Mouse (Mus musculus): Measurements from ENCODE around the gene Lman1l. TPM values are rescaled to one million over a fixed set of nuclear protein-coding genes. Genes with fewer than 3 reads are reported as not detected.

Gene Lman1l
- polyA plus RNA-seq, 1 experiment, result not detected

GRCm38 (mm10) chr9:57561711-57562099, 58.9 kb downstream of the Lman1l start:
- WGBS, result 7% methylated on average over 13 of the region's 13 CpGs
- Histone ChIP-seq H3K4me3 (replicated peaks; ENCODE audit: control insufficient read depth, low read depth, low read length) (peak overlapping the region; percentile 64), H3K27ac (ENCODE audit: control insufficient read depth, insufficient read depth, low read depth, low read length, poor library complexity) (peak overlapping the region; percentile 93), H3K4me1 (ENCODE audit: control insufficient read depth, insufficient read depth, low read length) (peaks cover 8% of the 10 kb centered on the region)
- TF ChIP-seq POLR2A (IDR thresholded peaks at IDR 0.05; ENCODE audit: borderline replicate concordance, control insufficient read depth, low read depth, low read length) (no peak), CTCF (IDR thresholded peaks at IDR 0.05; ENCODE audit: control insufficient read depth, insufficient read depth, low read length) (no peak)

GRCm38 (mm10) chr9:57560861-57561710, 59.5 kb downstream of the Lman1l start, which contains the start of gene Scamp2:
TSS of gene Scamp2 (plus strand) at chr9:57560943.
- H3K27ac ChIP-seq (ENCODE audit: control insufficient read depth, insufficient read depth, low read depth, low read length, poor library complexity), result peak within 1 kb of the TSS; percentile 93
- WGBS, result under 1% methylated on average over 37 of the region's 37 CpGs
- H3K4me1 ChIP-seq (ENCODE audit: control insufficient read depth, insufficient read depth, low read length), result peaks cover 6% of the 10 kb centered on the region
- H3K4me3 ChIP-seq (replicated peaks; ENCODE audit: control insufficient read depth, low read depth, low read length), result peak within 1 kb of the TSS; percentile 89
- TF ChIP-seq CTCF (IDR thresholded peaks at IDR 0.05; ENCODE audit: control insufficient read depth, insufficient read depth, low read length), result peak; percentile 40; the same call in 1 of the 2 replicates
- peak; percentile 96 for TF ChIP-seq POLR2A (IDR thresholded peaks at IDR 0.05; ENCODE audit: borderline replicate concordance, control insufficient read depth, low read depth, low read length)

DNA sequence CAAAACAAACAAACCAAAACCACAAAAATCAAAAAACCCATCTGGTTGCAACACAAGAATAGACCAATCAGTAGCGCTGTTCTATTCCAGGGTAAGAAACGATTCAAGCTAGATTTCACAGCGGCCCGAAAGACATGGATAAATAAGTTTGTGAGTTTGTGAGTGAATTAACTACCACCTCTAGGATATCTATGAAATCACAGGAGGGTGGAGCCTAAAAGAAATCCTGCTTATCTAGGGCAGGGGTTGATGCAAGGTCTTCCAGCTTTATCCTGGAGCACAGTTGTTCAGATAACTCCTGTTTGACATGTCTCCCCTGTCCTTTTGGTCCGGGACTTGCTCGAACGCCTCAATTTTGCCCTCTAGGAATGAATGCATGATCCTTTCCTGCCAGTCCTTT, 60.3 kb downstream of the Lman1l start:
- 24% methylated on average over 7 of the region's 7 CpGs for WGBS

GRCm38 (mm10) chr9:57559568-57559967, 61.0 kb downstream of the Lman1l start:
- 68% methylated on average over 2 of the region's 2 CpGs for WGBS
- H3K27ac ChIP-seq (ENCODE audit: control insufficient read depth, insufficient read depth, low read depth, low read length, poor library complexity), result no peak overlapping the region
- H3K4me3 ChIP-seq (replicated peaks; ENCODE audit: control insufficient read depth, low read depth, low read length), result no peak overlapping the region
- peaks cover 4% of the 10 kb centered on the region for H3K4me1 ChIP-seq (ENCODE audit: control insufficient read depth, insufficient read depth, low read length)
- TF ChIP-seq CTCF (IDR thresholded peaks at IDR 0.05; ENCODE audit: control insufficient read depth, insufficient read depth, low read length), result no peak
- no peak for TF ChIP-seq POLR2A (IDR thresholded peaks at IDR 0.05; ENCODE audit: borderline replicate concordance, control insufficient read depth, low read depth, low read length)

More for the DNA sequence above, 60.3 kb downstream of the Lman1l start:
- TF ChIP-seq POLR2A (IDR thresholded peaks at IDR 0.05; ENCODE audit: borderline replicate concordance, control insufficient read depth, low read depth, low read length) (no peak), CTCF (IDR thresholded peaks at IDR 0.05; ENCODE audit: control insufficient read depth, insufficient read depth, low read length) (no peak)
- Histone ChIP-seq H3K4me3 (replicated peaks; ENCODE audit: control insufficient read depth, low read depth, low read length) (peak overlapping the region; percentile 89), H3K27ac (ENCODE audit: control insufficient read depth, insufficient read depth, low read depth, low read length, poor library complexity) (no peak overlapping the region), H3K4me1 (ENCODE audit: control insufficient read depth, insufficient read depth, low read length) (peaks cover 6% of the 10 kb centered on the region)

DNA sequence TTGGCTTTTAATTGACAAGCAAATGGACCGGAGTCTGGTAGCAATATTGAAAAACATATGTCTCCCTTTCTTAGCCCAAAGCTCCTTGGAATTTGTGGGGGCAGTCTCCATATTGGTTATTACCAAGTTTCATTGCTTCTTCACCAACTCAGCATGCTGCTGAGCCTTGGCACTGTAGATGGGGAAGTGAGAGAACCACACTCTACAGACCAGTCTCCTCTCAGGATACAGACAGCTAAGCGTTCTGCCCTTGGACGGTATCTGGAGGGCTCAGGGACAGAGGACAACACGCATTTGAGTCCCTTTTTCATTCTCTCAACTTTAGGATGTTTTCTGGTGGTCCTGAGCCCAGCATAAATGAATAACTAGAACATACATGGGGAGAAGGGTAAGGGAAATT, 61.9 kb downstream of the Lman1l start:
- WGBS, result 54% methylated on average over 4 of the region's 4 CpGs
- no peak overlapping the region for H3K4me3 ChIP-seq (replicated peaks; ENCODE audit: control insufficient read depth, low read depth, low read length)
- TF ChIP-seq POLR2A (IDR thresholded peaks at IDR 0.05; ENCODE audit: borderline replicate concordance, control insufficient read depth, low read depth, low read length), result no peak
- no peak for TF ChIP-seq CTCF (IDR thresholded peaks at IDR 0.05; ENCODE audit: control insufficient read depth, insufficient read depth, low read length)
- no peak overlapping the region for H3K27ac ChIP-seq (ENCODE audit: control insufficient read depth, insufficient read depth, low read depth, low read length, poor library complexity)
- peaks cover 4% of the 10 kb centered on the region for H3K4me1 ChIP-seq (ENCODE audit: control insufficient read depth, insufficient read depth, low read length)

DNA sequence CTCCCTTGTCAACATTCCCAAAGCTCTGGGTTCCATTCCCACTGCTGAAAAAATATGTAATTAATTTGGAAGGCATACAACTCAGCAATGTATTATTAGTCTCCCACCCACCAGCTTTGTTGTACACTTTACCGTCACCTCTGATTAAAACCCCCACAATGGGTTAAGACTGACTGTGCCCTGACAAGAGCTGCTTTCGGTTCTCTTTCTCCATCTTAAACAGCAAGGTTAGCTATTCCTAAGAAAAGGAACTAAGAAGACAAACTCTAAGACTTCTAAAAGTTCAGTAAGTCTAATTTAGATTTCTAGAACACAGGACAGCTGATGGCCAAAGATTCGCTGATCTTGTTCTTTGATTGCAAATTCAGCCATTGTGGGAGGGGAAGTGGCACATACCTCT, 63.4 kb downstream of the Lman1l start:
- no peak overlapping the region for H3K27ac ChIP-seq (ENCODE audit: control insufficient read depth, insufficient read depth, low read depth, low read length, poor library complexity)
- H3K4me3 ChIP-seq (replicated peaks; ENCODE audit: control insufficient read depth, low read depth, low read length), result no peak overlapping the region
- WGBS, result 69% methylated on average over 3 of the region's 3 CpGs
- H3K4me1 ChIP-seq (ENCODE audit: control insufficient read depth, insufficient read depth, low read length), result no peaks in the 10 kb centered on the region; the same call in 1 of the 2 replicates
- no peak for TF ChIP-seq POLR2A (IDR thresholded peaks at IDR 0.05; ENCODE audit: borderline replicate concordance, control insufficient read depth, low read depth, low read length)
- TF ChIP-seq CTCF (IDR thresholded peaks at IDR 0.05; ENCODE audit: control insufficient read depth, insufficient read depth, low read length), result no peak

Other genes with a start within 250 kb of the Lman1l start
- gene Ppcdc, start 180.7 kb downstream of the Lman1l start, polyA plus RNA-seq (2011; ENCODE audit: insufficient read depth, insufficient read length, low replicate concordance, missing spikeins), result 31.1 and 49.4 TPM in 2 replicates
- gene Scamp5, start 152.7 kb downstream of the Lman1l start, polyA plus RNA-seq (2011; ENCODE audit: insufficient read depth, insufficient read length, low replicate concordance, missing spikeins), result 5.5 and 7.5 TPM in 2 replicates
- 8.2 TPM in 1 of 2 replicates, not detected in the other for gene Rpp25, start 116.7 kb downstream of the Lman1l start, polyA plus RNA-seq (2011; ENCODE audit: insufficient read depth, insufficient read length, low replicate concordance, missing spikeins)
- 158 and 215 TPM in 2 replicates for gene Cox5a, start 99.5 kb downstream of the Lman1l start, polyA plus RNA-seq (2011; ENCODE audit: insufficient read depth, insufficient read length, low replicate concordance, missing spikeins)
- 8.4 and 10.3 TPM in 2 replicates for gene Fam219b, start 83.2 kb downstream of the Lman1l start, polyA plus RNA-seq (2011; ENCODE audit: insufficient read depth, insufficient read length, low replicate concordance, missing spikeins)
- gene Mpi, start 68.0 kb downstream of the Lman1l start, polyA plus RNA-seq (2011; ENCODE audit: insufficient read depth, insufficient read length, low replicate concordance, missing spikeins), result 11.7 and 17.8 TPM in 2 replicates
- 21.3 and 46.4 TPM in 2 replicates for gene Scamp2, start 59.8 kb downstream of the Lman1l start, polyA plus RNA-seq (2011; ENCODE audit: insufficient read depth, insufficient read length, low replicate concordance, missing spikeins)
- 17.8 and 35.6 TPM in 2 replicates for gene Ulk3, start 31.3 kb downstream of the Lman1l start, polyA plus RNA-seq (2011; ENCODE audit: insufficient read depth, insufficient read length, low replicate concordance, missing spikeins)
- not detected in 2 replicates for gene Cplx3, start 14.5 kb downstream of the Lman1l start, polyA plus RNA-seq (2011; ENCODE audit: insufficient read depth, insufficient read length, low replicate concordance, missing spikeins)
- gene Csk, start 32.9 kb upstream of the Lman1l start, polyA plus RNA-seq (2011; ENCODE audit: insufficient read depth, insufficient read length, low replicate concordance, missing spikeins), result 45.4 and 99.8 TPM in 2 replicates
- 1.5 and 9.3 TPM in 2 replicates for gene Cyp1a2, start 62.9 kb upstream of the Lman1l start, polyA plus RNA-seq (2011; ENCODE audit: insufficient read depth, insufficient read length, low replicate concordance, missing spikeins)
- not detected in 2 replicates for gene Cyp1a1, start 67.2 kb upstream of the Lman1l start, polyA plus RNA-seq (2011; ENCODE audit: insufficient read depth, insufficient read length, low replicate concordance, missing spikeins)
- gene Edc3, start 87.8 kb upstream of the Lman1l start, polyA plus RNA-seq (2011; ENCODE audit: insufficient read depth, insufficient read length, low replicate concordance, missing spikeins), result 8.3 and 9.1 TPM in 2 replicates
- gene Clk3, start 145.1 kb upstream of the Lman1l start, polyA plus RNA-seq (2011; ENCODE audit: insufficient read depth, insufficient read length, low replicate concordance, missing spikeins), result 148 and 149 TPM in 2 replicates
- gene Arid3b, start 216.0 kb upstream of the Lman1l start, polyA plus RNA-seq (2011; ENCODE audit: insufficient read depth, insufficient read length, low replicate concordance, missing spikeins), result 15.3 and 52.9 TPM in 2 replicates